Mouse (Mus musculus): ENCODE measurements at regions not wholly inside any gene's neighbourhood (a gene's known extent, or its start where the extent isn't known, plus 50 kb on each side); places are given as distances from the start of the nearest gene placed in this dataset.

DNA sequence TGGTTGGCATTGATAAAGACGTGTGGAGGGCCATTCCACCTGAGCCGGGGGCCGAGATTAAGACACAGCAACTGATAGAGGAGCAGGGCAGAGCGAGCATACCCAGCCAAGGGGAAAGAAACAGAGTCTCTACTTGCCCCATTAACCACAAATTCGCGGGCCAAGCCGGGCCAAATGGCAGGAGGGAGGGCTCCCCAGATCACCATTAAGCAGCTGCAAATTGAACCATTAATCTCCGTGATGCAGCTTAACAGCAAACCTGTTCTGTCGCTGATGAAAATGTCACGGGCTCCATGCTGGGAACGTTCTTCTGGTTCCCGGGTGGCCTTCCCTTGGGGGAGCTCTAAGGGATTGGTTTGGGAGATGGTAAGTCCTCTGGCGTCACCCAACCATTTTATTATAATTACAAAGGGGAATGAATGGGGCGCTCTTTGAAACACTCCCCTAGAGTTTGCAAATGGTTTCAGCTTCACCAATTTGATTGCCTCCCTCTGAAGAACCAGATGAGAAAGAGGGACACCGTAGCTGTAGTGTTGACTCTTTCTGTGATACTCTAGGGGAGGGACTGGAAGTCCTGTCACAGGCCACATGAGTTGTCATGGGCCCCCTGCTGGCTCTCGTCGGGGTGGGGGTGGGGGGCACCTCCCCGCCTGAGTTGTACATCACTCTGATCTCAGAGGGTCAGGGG lies 124.8 kb downstream of the Enc1 start:
- no peaks in the 10 kb centered on the region for H3K36me3 ChIP-seq (ENCODE audit: control insufficient read depth in 1 of 2, insufficient read depth in 2 of 2, low read length in 2 of 2)
- no peaks in the 10 kb centered on the region; a peak in 1 of 4 replicates for H3K27me3 ChIP-seq (ENCODE audit: control insufficient read depth in 1 of 2, insufficient read depth in 2 of 2, low read length in 2 of 2)
- no peaks in the 10 kb centered on the region for H3K9me3 ChIP-seq (replicated peaks; ENCODE audit: insufficient read depth, low read length)
- no peak overlapping the region for H3K27ac ChIP-seq (ENCODE audit: control insufficient read depth, low read depth, low read length)
- no peak overlapping the region for H3K9ac ChIP-seq (ENCODE audit: control insufficient read depth, low read depth, low read length, poor library complexity, severe bottlenecking)
- no peaks in the 10 kb centered on the region for H3K4me1 ChIP-seq (ENCODE audit: control insufficient read depth in 1 of 2, insufficient read depth in 2 of 2, low read length in 2 of 2)
- DNase-seq (ENCODE audit: low read depth, low spot score) = no peak
- no peak overlapping the region for H3K4me3 ChIP-seq (ENCODE audit: control insufficient read depth in 1 of 2, insufficient read depth in 1 of 2, low read depth in 2 of 2, low read length in 2 of 2)
- TF ChIP-seq MAZ (IDR thresholded peaks at IDR 0.05; ENCODE audit: low read depth, low read length) = no peak
- no peak for TF ChIP-seq UBTF (IDR thresholded peaks at IDR 0.05; ENCODE audit: borderline replicate concordance, insufficient read depth, low read depth, low read length)
- TF ChIP-seq ZMIZ1 (IDR thresholded peaks at IDR 0.05; ENCODE audit: low read depth, low read length) = no peak
- no peak for TF ChIP-seq TBP (IDR thresholded peaks at IDR 0.05; ENCODE audit: low read depth, low read length)
- TF ChIP-seq CHD2 (IDR thresholded peaks at IDR 0.05; ENCODE audit: low read length) = no peak
- TF ChIP-seq JUND (IDR thresholded peaks at IDR 0.05; ENCODE audit: low read depth, low read length) = no peak
- TF ChIP-seq NRF1 (IDR thresholded peaks at IDR 0.05; ENCODE audit: insufficient read depth, low read depth, low read length, poor library complexity, severe bottlenecking) = no peak
- no peak for TF ChIP-seq BHLHE40 (IDR thresholded peaks at IDR 0.05; ENCODE audit: borderline replicate concordance, low read depth, low read length)
- TF ChIP-seq ZKSCAN1 (IDR thresholded peaks at IDR 0.05; ENCODE audit: low read depth, low read length) = no peak
- no peaks in the 10 kb centered on the region for H3K79me2 ChIP-seq (ENCODE audit: control insufficient read depth, insufficient read depth, low read length, poor library complexity)

DNA sequence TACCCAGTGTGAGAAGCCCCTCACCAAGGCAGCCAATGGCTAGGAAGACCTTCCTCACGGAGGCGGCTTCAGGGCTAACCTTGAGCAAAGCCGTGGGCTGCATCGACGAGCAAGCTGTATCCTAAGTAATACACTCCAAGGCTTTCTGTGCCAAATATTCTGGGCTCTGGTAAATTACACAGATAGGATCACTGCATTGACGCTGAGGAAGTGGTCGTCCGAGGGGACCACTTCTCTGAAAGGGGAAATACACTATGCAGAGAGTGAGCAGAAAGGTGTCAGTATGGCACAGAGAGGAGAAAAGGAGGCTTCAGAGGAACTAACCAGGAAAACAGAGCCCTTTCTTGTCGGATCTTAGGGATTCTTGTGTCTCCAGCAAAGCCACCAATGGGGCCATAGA lies 124.1 kb downstream of the Enc1 start:
- DNase-seq (ENCODE audit: low read depth, low spot score) = no peak
- Histone ChIP-seq H3K27ac (ENCODE audit: control insufficient read depth, low read depth, low read length) (no peak overlapping the region), H3K79me2 (ENCODE audit: control insufficient read depth, insufficient read depth, low read length, poor library complexity) (no peaks in the 10 kb centered on the region), H3K27me3 (ENCODE audit: control insufficient read depth in 1 of 2, insufficient read depth in 2 of 2, low read length in 2 of 2) (no peaks in the 10 kb centered on the region; a peak in 1 of 4 replicates), H3K4me1 (ENCODE audit: control insufficient read depth in 1 of 2, insufficient read depth in 2 of 2, low read length in 2 of 2) (no peaks in the 10 kb centered on the region), H3K9me3 (replicated peaks; ENCODE audit: insufficient read depth, low read length) (no peaks in the 10 kb centered on the region), H3K4me3 (ENCODE audit: control insufficient read depth in 1 of 2, insufficient read depth in 1 of 2, low read depth in 2 of 2, low read length in 2 of 2) (no peak overlapping the region), H3K36me3 (ENCODE audit: control insufficient read depth in 1 of 2, insufficient read depth in 2 of 2, low read length in 2 of 2) (no peaks in the 10 kb centered on the region), H3K9ac (ENCODE audit: control insufficient read depth, low read depth, low read length, poor library complexity, severe bottlenecking) (no peak overlapping the region)
- TF ChIP-seq KAT2A (conservative IDR thresholded peaks at IDR 0.05; ENCODE audit: low read depth, low read length) (no peak), SIN3A (IDR thresholded peaks at IDR 0.05; ENCODE audit: low read length) (no peak), GATA1 (IDR thresholded peaks at IDR 0.05; ENCODE audit: low read depth, low read length) (no peak), MYB (IDR thresholded peaks at IDR 0.05; ENCODE audit: low read depth, low read length) (no peak), POLR2AphosphoS2 (IDR thresholded peaks at IDR 0.05; ENCODE audit: low read length) (no peak), MAX (IDR thresholded peaks at IDR 0.05; ENCODE audit: low read length) (no peak)

GRCm38 (mm10) chr13:97363765-97364164 lies 122.9 kb downstream of the Enc1 start:
- no peaks in the 10 kb centered on the region for H3K79me2 ChIP-seq (ENCODE audit: control insufficient read depth, insufficient read depth, low read length, poor library complexity)
- H3K36me3 ChIP-seq (ENCODE audit: control insufficient read depth in 1 of 2, insufficient read depth in 2 of 2, low read length in 2 of 2) = no peaks in the 10 kb centered on the region
- peak; percentile 3 for DNase-seq (ENCODE audit: low read depth, low spot score)
- TF ChIP-seq RCOR1 (IDR thresholded peaks at IDR 0.05; ENCODE audit: low read depth, low read length) (no peak), MAFK (IDR thresholded peaks at IDR 0.05; ENCODE audit: borderline replicate concordance, low read depth, low read length) (no peak), SMC3 (IDR thresholded peaks at IDR 0.05; ENCODE audit: low read depth, low read length) (no peak), MAZ (IDR thresholded peaks at IDR 0.05; ENCODE audit: low read depth, low read length) (no peak), USF2 (IDR thresholded peaks at IDR 0.05; ENCODE audit: borderline replicate concordance in 1 of 2, insufficient read depth in 1 of 2, low read depth in 1 of 2, low read length in 2 of 2) (no peak), CTCF (IDR thresholded peaks at IDR 0.05 in 2 of 3, conservative IDR thresholded peaks at IDR 0.05 in 1 of 3; ENCODE audit: control insufficient read depth in 1 of 3, insufficient read depth in 1 of 3, low read depth in 2 of 3, low read length in 3 of 3, poor library complexity in 1 of 3, severe bottlenecking in 1 of 3) (no peak), MAX (IDR thresholded peaks at IDR 0.05; ENCODE audit: low read length) (no peak), ZC3H11A (IDR thresholded peaks at IDR 0.05; ENCODE audit: low read depth, low read length) (no peak), MXI1 (IDR thresholded peaks at IDR 0.05; ENCODE audit: low read depth, low read length) (no peak), GATA1 (IDR thresholded peaks at IDR 0.05; ENCODE audit: low read depth, low read length) (no peak), POLR2AphosphoS5 (IDR thresholded peaks at IDR 0.05; ENCODE audit: borderline replicate concordance, low read depth, low read length) (no peak), MYC (IDR thresholded peaks at IDR 0.05; ENCODE audit: low read depth, low read length) (no peak)
- H3K27ac ChIP-seq (ENCODE audit: control insufficient read depth, low read depth, low read length) = no peak overlapping the region
- H3K9me3 ChIP-seq (replicated peaks; ENCODE audit: insufficient read depth, low read length) = no peaks in the 10 kb centered on the region
- H3K27me3 ChIP-seq (ENCODE audit: control insufficient read depth in 1 of 2, insufficient read depth in 2 of 2, low read length in 2 of 2) = no peaks in the 10 kb centered on the region
- H3K4me3 ChIP-seq (ENCODE audit: control insufficient read depth in 1 of 2, insufficient read depth in 1 of 2, low read depth in 2 of 2, low read length in 2 of 2) = no peak overlapping the region
- H3K4me1 ChIP-seq (ENCODE audit: control insufficient read depth in 1 of 2, insufficient read depth in 2 of 2, low read length in 2 of 2) = no peaks in the 10 kb centered on the region
- H3K9ac ChIP-seq (ENCODE audit: control insufficient read depth, low read depth, low read length, poor library complexity, severe bottlenecking) = no peak overlapping the region

Measured in MEL (cell line).